Mouse (Mus musculus): Measurements from ENCODE around the gene Vps13d. TPM values are rescaled to one million over a fixed set of nuclear protein-coding genes. Genes with fewer than 3 reads are reported as not detected.

Vps13d gene
- total and polyA plus RNA-seq, 2 experiments from 2014 or later, result 9.0 to 42.6 TPM

DNA sequence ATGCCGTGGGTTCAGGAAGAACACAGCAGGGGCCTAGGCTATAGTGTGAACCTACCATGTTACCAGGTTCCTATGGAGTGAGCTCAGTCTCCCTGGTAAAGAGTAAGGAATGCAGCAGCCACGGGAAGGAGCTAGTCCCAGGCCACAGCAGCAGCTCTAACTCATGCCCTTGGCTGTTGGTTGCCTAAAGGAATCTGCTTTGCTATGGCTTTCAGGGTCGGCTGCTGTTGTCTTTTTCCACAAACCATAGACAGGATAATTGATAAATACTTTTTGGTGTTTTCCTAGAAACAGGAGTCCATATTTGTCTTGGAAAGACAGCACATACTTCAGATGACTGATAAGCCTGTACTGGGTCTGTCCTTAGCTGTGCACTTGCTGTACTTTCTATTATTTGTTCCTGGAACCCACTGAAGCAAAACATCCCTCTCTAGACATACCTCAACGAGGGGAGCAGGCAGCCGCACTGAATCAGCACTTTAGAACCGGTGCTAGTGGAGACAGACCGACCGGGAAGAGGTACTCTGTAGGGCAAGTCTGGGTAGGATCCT lies 210.9 kb downstream of the Vps13d start:
- ATAC-seq (ENCODE audit: insufficient read depth, low read depth), result peak; percentile 72; the same call in 1 of the 2 replicates
- Histone ChIP-seq H3K9ac (replicated peaks; ENCODE audit: low read depth, low read length) (no peak overlapping the region), H3K27ac (ENCODE audit: low read depth) (peak overlapping the region; percentile 70), H3K4me3 (ENCODE audit: low read depth, low read length) (no peak overlapping the region), H3K4me1 (ENCODE audit: control insufficient read depth, insufficient read depth) (peaks cover 48% of the 10 kb centered on the region), H3K4me2 (ENCODE audit: low read depth, low read length) (no peak overlapping the region), H3K9me3 (replicated peaks; ENCODE audit: control insufficient read depth, low read length) (no peaks in the 10 kb centered on the region), H3K27me3 (ENCODE audit: control insufficient read depth, insufficient read depth, low read length) (no peaks in the 10 kb centered on the region), H3K36me3 (replicated peaks; ENCODE audit: control insufficient read depth, insufficient read depth, low read length) (0 out of 2 replicates have a peak, but pooled peaks cover 2% of the 10 kb centered on the region)
- DNase-seq (ENCODE audit: low spot score), result peak; percentile 45
- WGBS, result 18% methylated on average over 8 of the region's 8 CpGs
- no peak for TF ChIP-seq CTCF (IDR thresholded peaks at IDR 0.05; ENCODE audit: low read depth)
- peak; percentile 23; the same call in 1 of the 2 replicates for TF ChIP-seq EP300 (IDR thresholded peaks at IDR 0.05; ENCODE audit: low read depth)

- peak overlapping the region; percentile 70 for H3K27ac ChIP-seq (ENCODE audit: low read depth)
- TF ChIP-seq EP300 (IDR thresholded peaks at IDR 0.05; ENCODE audit: low read depth) (no peak), CTCF (IDR thresholded peaks at IDR 0.05; ENCODE audit: low read depth) (no peak)
- no peaks in the 10 kb centered on the region for H3K27me3 ChIP-seq (ENCODE audit: control insufficient read depth, insufficient read depth, low read length)
- no peak for DNase-seq (ENCODE audit: low spot score)
- H3K36me3 ChIP-seq (replicated peaks; ENCODE audit: control insufficient read depth, insufficient read depth, low read length), result 0 out of 2 replicates have a peak, but pooled peaks cover 2% of the 10 kb centered on the region
- 71% methylated on average over 8 of the region's 8 CpGs for WGBS
- no peak overlapping the region for H3K4me2 ChIP-seq (ENCODE audit: low read depth, low read length)
- no peaks in the 10 kb centered on the region for H3K9me3 ChIP-seq (replicated peaks; ENCODE audit: control insufficient read depth, low read length)
- H3K9ac ChIP-seq (replicated peaks; ENCODE audit: low read depth, low read length), result no peak overlapping the region
- ATAC-seq (ENCODE audit: insufficient read depth, low read depth), result no peak
- no peak overlapping the region for H3K4me3 ChIP-seq (ENCODE audit: low read depth, low read length)
- peaks cover 54% of the 10 kb centered on the region for H3K4me1 ChIP-seq (ENCODE audit: control insufficient read depth, insufficient read depth)
These were observed 211.5 kb downstream of the Vps13d start for GRCm38 (mm10) chr4:144983228-144983744.

- Histone ChIP-seq H3K4me1 (ENCODE audit: control insufficient read depth, insufficient read depth) (peaks cover 61% of the 10 kb centered on the region), H3K4me2 (ENCODE audit: low read depth, low read length) (no peak overlapping the region), H3K4me3 (ENCODE audit: low read depth, low read length) (no peak overlapping the region), H3K36me3 (replicated peaks; ENCODE audit: control insufficient read depth, insufficient read depth, low read length) (peaks cover 1% of the 10 kb centered on the region; the same call in 1 of the 2 replicates), H3K9me3 (replicated peaks; ENCODE audit: control insufficient read depth, low read length) (no peaks in the 10 kb centered on the region), H3K9ac (replicated peaks; ENCODE audit: low read depth, low read length) (no peak overlapping the region), H3K27me3 (ENCODE audit: control insufficient read depth, insufficient read depth, low read length) (no peaks in the 10 kb centered on the region), H3K27ac (ENCODE audit: low read depth) (peak overlapping the region; percentile 27; the same call in 1 of the 2 replicates)
- no peak for TF ChIP-seq CTCF (IDR thresholded peaks at IDR 0.05; ENCODE audit: low read depth)
- TF ChIP-seq EP300 (IDR thresholded peaks at IDR 0.05; ENCODE audit: low read depth), result peak; percentile 91; the same call in 1 of the 2 replicates
- DNase-seq (ENCODE audit: low spot score) (peak; percentile 70), ATAC-seq (ENCODE audit: insufficient read depth, low read depth) (peak; percentile 83)
- 22% methylated on average over 8 of the region's 8 CpGs for WGBS
These were observed 213.8 kb downstream of the Vps13d start for GRCm38 (mm10) chr4:144980811-144981551.

GRCm38 (mm10) chr4:144980110-144980509 lies 214.7 kb downstream of the Vps13d start:
- Histone ChIP-seq H3K4me3 (ENCODE audit: low read depth, low read length) (no peak overlapping the region), H3K27ac (ENCODE audit: low read depth) (no peak overlapping the region), H3K9me3 (replicated peaks; ENCODE audit: control insufficient read depth, low read length) (no peaks in the 10 kb centered on the region), H3K36me3 (replicated peaks; ENCODE audit: control insufficient read depth, insufficient read depth, low read length) (peaks cover 6% of the 10 kb centered on the region; the same call in 1 of the 2 replicates), H3K27me3 (ENCODE audit: control insufficient read depth, insufficient read depth, low read length) (no peaks in the 10 kb centered on the region), H3K4me2 (ENCODE audit: low read depth, low read length) (no peak overlapping the region), H3K4me1 (ENCODE audit: control insufficient read depth, insufficient read depth) (peaks cover 61% of the 10 kb centered on the region), H3K9ac (replicated peaks; ENCODE audit: low read depth, low read length) (no peak overlapping the region)
- TF ChIP-seq CTCF (IDR thresholded peaks at IDR 0.05; ENCODE audit: low read depth), result no peak
- no peak for TF ChIP-seq EP300 (IDR thresholded peaks at IDR 0.05; ENCODE audit: low read depth)
- ATAC-seq (ENCODE audit: insufficient read depth, low read depth), result no peak
- DNase-seq (ENCODE audit: low spot score), result no peak
- 68% methylated on average over 2 of the region's 2 CpGs for WGBS

GRCm38 (mm10) chr4:144978039-144978438 lies 216.8 kb downstream of the Vps13d start:
- TF ChIP-seq CTCF (IDR thresholded peaks at IDR 0.05; ENCODE audit: low read depth), result no peak
- TF ChIP-seq EP300 (IDR thresholded peaks at IDR 0.05; ENCODE audit: low read depth), result no peak
- no peak overlapping the region for H3K9ac ChIP-seq (replicated peaks; ENCODE audit: low read depth, low read length)
- no peak for DNase-seq (ENCODE audit: low spot score)
- H3K36me3 ChIP-seq (replicated peaks; ENCODE audit: control insufficient read depth, insufficient read depth, low read length), result peaks cover 13% of the 10 kb centered on the region; the same call in 1 of the 2 replicates
- H3K27ac ChIP-seq (ENCODE audit: low read depth), result peak overlapping the region; percentile 3; the same call in 1 of the 2 replicates
- no peaks in the 10 kb centered on the region for H3K27me3 ChIP-seq (ENCODE audit: control insufficient read depth, insufficient read depth, low read length)
- H3K4me1 ChIP-seq (ENCODE audit: control insufficient read depth, insufficient read depth), result peaks cover 46% of the 10 kb centered on the region
- no peaks in the 10 kb centered on the region for H3K9me3 ChIP-seq (replicated peaks; ENCODE audit: control insufficient read depth, low read length)
- no peak for ATAC-seq (ENCODE audit: insufficient read depth, low read depth)
- no peak overlapping the region for H3K4me3 ChIP-seq (ENCODE audit: low read depth, low read length)
- 57% methylated on average over 6 of the region's 6 CpGs for WGBS
- H3K4me2 ChIP-seq (ENCODE audit: low read depth, low read length), result no peak overlapping the region
